Mouse (Mus musculus): ENCODE measurements at regions not wholly inside any gene's neighbourhood (a gene's known extent, or its start where the extent isn't known, plus 50 kb on each side); places are given as distances from the start of the nearest gene placed in this dataset.

DNA sequence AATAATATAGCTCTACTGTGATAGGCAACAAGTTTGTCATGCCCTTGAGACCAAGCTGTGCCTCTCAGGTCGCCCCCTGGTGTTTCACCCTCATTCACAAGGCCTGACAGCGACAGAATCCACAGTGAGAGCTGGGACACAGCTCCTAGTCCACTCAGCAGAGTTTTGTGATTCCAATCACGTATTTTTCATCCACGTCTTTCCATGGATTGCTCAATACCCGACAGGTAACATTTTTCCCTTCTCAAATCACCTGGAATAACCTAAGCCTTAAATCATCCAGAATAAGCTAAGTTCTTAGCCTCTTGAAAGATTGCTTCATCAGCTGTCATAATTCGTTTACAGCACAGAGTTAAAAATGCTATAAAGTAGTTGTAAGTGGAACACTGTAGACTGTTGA, 211.3 kb downstream of the Ccdc91 start:
- DNase-seq (ENCODE audit: low read depth, low spot score), result no peak

DNA sequence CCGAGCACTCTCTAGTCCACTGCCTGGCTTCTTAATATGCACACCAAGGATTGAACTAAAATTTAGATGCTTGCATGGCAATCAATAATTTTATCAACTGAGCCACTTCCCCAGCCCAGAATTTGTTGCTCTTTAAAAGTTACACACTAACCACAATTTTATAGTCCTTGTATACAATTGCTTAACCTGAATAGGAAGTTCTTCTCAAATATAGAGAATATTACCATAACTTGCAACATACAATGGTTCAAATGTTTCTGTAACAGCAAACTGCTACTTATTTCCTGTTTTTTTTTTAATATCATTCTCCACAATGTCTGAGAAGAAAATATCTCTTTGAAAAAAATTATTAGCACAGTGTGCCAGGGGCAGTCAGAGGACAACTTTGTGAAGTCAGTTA, 222.6 kb downstream of the Ccdc91 start:
- DNase-seq (ENCODE audit: low read depth, low spot score), result no peak

DNA sequence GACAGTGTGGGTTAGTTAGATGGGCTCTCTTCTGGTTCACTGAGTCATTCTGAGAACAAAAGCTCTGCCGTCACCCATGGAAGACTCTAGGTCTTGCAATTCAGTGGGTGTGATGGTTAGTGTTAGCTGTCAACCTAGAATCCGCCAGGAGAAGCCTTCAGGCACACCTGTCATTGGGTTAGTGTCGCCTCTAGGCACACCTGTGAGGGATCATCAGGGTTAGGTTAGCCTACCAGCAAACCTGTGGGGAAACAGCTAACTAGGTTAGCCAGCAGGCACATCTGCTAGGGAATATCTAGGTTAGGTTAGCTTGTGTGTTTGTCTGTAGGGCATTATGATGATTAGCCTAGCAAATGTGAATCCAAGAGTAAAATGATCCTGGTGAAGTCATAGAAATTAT, 223.8 kb downstream of the Ccdc91 start:
- no peak for DNase-seq (ENCODE audit: low read depth, low spot score)

DNA sequence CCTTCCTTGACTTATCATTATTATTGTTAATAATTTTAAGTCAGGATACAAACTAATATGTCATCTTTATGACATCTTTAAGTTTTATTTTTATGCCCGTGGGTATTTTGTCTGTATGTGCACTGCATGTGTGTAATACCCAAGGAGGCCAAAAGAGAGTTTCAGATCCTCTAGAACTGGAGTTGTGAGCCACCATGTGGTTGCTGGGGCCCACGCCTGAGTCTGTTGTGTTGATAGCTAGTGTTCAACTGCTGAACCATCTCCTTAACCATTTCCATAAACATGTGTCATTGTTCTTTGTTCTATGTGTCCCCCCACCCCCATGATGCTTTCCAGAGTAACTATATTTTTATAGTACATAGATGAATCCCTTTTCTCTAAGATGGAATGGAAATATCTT, 225.0 kb downstream of the Ccdc91 start:
- no peak for DNase-seq (ENCODE audit: low read depth, low spot score)

DNA sequence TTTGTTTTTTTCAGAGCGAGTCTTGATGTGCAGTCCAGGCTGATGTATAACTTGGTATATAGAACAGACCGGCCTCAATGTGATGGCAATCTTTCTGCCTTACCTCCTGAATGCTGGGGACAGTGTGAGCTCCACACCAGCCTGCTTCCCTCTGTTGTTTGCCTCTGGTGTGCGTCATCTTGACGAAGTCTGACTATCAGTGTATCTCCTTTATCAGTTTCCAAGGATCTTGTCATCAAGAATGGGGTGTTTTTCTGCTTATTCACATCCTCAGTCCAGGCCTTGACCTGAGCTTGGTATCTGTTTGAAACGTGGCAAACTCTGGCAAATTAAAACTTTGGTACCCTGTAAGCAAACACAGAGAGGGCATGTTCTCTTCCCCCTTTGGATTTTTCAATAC, 226.3 kb downstream of the Ccdc91 start:
- no peak for DNase-seq (ENCODE audit: low read depth, low spot score)

DNA sequence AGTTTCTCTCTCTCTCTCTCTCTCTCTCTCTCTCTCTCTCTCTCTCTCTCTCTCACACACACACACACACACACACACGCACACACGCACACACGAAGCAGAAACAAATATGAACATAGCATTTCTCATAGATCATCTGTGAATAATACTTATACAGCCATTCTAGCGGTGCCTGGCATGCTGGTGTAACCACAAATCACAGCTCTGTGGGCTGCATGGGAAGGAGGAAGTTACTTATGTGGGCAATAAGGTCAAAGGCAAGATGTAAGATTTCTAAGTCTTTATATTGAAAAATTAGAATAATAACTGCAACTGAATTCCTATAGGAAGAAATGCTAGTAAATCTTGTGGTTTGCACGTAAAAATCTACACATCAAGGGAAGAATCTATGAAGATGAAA, 228.7 kb downstream of the Ccdc91 start:
- no peak for DNase-seq (ENCODE audit: low read depth, low spot score)

DNA sequence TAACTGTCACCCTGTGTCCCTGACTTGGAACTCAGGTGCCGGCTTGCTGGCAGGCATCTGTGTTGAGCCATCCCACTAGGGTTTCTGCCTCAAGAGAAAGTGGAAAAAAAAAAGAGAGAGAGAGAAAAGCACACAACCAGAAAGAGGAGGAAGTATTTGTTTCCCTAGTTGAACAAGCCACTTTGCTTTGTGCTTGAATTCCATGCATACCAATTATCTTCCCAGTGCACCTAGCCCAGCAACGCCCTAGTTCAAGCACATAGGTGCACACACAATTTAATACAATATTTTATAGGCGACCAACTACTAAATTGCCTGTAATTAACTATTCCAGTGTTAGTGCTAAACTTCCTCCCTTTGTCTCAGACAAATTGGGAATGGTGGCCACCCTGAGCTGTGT, 230.3 kb downstream of the Ccdc91 start:
- no peak for DNase-seq (ENCODE audit: low read depth, low spot score)

DNA sequence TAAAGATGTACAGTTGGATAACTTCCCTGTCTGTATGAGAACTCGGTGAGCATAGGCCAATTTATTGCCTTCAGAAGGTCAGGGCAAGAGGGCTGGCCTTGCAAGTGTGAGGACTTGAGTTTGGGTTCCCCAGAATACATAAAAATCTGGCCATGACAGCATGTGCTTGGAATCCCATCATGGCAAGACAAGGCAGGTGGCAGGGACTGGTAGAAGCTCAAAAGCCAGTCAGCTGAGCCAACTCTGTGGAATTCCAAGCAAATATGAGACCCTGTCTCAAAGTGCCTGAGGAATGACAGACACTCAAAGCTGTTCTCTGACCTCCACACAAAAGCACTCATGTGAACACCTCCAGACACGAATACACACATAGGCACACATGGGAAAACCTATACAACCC, 231.1 kb downstream of the Ccdc91 start:
- no peak for DNase-seq (ENCODE audit: low read depth, low spot score)

DNA sequence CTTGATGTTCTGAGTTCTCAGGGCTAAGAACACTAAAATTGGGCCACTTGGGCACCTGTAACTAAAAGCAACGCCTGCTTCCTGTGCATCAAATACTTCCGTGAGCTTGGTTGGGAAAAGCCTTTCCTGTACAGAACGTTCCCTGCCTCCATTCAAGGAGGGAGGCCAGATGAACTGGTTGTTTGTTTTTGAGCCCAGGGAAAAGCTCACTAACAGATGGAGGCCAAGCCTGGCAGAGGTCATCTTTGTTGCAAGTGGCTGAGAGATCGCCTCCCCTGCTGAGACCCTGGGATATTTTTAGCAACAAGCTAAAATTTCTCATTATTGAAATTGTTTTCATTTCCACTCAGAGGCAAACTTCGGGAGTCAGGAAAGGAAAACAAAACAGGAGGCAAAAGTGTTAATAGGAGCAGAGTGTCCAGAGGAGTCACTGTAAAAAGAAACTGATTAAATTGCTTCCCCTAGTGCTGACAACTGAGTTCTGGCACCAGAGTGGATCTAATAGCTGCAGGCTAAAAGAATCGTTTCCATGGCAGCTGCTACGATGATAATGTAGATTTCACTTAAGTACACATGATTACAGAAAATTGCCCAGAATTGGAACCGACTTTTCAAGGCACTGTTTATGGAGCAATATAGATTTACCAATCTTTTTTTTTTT, 242.6 kb downstream of the Ccdc91 start:
- DNase-seq (ENCODE audit: low read depth, low spot score), result no peak

DNA sequence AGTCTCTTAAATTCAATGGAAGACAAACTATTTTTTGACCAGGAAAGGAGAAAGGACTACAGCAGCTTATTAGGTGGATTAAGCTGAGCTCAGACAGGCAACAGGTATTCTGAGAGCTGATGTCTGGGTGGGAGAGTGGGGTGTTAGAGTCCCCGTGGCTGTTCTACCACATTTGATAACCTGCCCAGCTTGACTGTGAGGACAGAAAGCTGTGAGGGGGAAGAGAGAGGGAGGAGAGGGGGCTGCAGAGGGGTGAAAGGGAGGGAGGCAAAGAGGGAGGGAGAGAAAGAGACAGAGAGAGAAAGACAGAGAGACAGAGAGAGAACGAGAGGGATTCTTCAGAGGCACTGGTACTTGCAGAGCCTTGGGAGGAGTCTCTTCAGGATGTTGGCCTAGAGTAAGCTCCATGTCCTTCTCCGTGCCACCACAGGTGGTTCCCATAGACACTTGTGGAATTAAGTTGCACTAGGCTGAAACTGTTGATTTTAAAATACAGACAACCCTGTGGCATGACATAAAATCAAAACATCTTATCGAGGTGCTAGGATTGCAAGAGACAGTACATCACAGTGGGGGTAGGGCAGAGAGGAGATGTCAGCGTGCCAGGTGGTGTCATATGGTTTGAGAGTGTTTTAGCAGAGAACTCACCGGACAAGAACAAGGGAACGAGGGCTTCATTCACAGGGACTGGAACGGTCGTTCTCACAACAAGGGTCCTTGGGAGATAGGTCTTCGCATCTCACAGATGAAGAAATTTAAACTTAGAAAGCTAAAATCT, 243.3 kb downstream of the Ccdc91 start:
- no peak for DNase-seq (ENCODE audit: low read depth, low spot score)

DNA sequence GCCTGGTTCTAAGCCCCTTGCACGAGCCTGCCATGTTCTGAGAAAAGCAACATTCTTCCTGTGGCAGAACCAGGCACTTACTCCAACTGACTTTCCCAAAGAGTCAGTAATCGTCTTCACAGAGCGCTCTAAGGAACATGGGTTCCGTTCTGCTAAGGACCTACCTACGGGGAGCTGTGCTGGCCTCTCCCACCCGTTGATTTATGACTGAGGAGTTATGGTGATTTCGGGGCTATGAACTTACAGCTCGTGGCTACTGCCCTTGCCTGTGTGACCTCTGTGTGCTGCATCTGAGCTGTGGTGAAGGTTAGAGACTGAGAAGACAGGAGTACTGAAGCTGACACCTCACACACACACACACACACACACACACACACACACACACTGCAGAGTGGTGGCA, 243.9 kb downstream of the Ccdc91 start:
- DNase-seq (ENCODE audit: low read depth, low spot score), result no peak

DNA sequence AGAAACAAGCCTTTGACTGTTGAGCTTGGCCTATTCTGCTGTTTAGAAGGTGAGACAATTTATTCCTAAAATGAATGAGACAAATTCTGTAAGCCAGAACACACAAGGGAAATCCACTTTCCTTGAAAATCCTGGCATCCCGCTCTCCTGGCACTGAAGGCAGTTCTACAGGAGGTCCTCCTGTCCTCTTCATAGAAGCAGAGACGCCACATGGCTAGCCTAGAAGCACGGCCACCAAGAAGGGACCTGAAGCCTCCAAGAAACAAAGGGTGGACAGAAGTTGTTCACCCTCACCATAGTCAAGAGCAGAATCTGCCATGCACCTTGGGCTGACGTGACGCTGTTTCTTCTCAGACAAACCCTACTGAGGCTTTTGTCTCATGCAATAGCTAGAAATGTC, 247.7 kb downstream of the Ccdc91 start:
- DNase-seq (ENCODE audit: low read depth, low spot score), result no peak

DNA sequence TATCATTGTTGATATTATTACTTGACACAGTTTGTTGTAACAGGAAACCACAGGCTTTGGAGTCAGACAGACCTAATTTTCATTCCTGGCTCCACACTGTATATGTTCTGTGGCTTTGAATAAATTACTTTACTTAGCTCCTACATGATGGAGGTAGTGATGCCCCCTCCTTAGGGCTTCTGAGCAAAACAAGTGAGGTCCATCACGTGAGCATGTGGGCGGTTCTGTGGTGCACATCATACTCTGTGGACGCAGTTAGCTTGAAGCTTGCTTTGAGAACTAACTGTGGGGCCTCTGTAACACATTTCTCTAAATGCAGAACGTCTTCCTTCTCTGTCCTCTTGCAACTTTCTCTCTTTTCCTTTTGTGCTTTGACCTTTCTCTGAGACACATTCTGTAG, 251.4 kb downstream of the Ccdc91 start:
- no peak for DNase-seq (ENCODE audit: low read depth, low spot score)

DNA sequence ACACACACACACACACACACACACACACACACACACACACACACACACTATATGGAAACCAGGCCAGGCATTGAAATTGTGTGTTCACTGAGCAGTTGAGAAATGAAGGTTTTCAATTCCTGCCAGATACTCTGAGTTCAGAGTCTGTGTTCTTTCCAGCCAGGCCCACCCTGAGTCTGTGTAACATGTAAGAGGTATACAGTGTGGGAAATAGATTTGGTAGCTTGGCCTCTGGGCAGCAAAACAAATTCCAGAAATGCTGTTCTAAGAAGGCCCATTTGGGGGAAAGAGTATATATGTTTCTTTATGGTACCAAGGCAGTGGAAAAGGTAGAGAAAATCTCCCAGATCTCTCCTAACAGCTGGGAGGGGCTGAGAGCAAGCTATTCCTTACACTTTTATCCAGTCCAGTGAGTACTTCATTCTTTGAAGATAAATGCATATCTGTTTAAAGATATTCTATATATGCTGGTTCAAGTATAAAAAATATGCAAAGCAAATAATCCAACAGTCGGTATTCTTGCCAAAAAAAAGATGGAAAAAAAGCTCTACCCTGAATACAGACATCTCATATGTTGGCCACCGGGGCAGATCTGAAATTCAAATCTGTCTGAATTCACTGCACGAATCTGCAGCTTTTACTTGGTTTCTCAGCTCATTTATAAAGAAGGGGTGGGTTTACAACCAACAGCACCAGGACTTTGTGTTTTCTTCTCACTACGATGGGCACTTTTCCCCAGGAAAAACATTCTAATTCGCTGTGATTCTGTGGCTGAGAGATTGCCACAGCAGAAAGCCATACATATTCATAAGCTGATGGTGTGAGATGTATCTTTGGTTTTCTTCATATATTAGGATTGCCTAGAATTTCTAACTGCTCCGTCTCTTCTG, 252.3 kb downstream of the Ccdc91 start:
- DNase-seq (ENCODE audit: low read depth, low spot score), result no peak

DNA sequence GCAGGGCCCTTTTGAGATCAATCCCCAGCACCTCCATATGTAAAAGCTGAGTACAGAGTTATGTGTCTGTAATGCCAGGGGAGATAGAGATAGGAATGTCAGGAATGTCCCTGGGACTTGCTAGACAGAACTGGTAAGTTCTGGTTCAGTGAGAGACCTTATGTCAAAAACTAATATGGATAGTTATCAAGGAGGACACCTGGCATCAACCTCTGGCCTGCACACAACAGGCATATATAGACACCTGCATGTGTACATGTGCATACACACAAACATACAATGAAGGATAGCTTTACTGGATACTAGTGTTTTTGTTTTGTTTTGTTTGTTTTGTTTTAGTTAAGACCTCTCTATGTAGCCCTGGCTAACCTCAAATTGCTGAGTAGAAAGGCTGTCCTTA, 254.1 kb downstream of the Ccdc91 start:
- DNase-seq (ENCODE audit: low read depth, low spot score), result no peak

DNA sequence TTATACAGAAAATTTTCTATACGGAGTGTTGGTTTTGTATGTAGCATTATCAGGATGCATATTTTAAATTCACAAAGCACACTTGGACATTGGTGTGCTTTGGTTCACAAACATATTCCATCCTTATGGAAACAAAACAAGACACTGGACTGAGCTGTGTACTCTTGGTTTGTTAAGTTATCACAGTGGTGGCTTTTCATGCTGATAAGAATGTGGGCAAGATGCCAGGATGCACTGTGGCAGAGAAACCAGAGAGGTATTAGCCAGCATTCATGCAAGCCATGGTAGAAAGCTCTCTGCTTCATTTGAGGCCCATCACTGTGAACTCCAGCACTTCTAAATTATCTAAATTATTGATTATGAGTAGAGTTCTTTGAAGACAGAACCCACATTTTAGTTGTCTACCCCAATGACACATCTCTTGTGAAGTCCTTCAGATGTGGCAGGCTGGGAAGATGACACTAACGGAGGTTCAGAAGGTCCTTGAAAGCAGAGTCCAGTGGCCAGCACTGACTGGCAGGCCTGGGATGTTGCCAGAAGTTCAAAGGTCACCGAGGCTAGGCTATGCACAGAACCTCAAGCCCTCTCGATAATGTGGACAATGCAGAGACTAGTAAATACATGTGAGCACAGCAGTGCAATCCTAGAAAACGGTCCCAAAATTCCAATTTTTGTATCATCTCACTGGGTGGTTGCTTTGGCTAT, 263.1 kb downstream of the Ccdc91 start:
- no peak for DNase-seq (ENCODE audit: low read depth, low spot score)

DNA sequence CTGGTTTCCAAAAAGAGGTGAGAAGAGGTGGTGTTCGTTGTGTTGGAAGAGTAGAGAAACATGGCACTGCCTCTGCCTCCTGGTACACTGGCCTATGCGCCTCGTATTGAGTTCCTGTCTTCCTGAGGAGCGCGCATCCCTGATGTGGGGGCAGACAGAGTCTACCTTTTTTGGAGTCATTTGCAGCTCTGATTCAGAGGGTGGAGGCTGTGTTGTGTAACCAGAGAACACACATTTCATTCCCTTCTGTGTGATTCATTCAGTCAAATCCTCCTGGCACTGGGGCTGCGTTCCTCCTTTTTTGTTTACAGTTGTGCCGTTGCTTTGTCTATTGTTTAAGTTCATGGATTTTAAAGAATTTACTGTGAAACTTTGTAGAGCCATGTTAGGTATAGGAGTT, 265.8 kb downstream of the Ccdc91 start:
- no peak for DNase-seq (ENCODE audit: low read depth, low spot score)

DNA sequence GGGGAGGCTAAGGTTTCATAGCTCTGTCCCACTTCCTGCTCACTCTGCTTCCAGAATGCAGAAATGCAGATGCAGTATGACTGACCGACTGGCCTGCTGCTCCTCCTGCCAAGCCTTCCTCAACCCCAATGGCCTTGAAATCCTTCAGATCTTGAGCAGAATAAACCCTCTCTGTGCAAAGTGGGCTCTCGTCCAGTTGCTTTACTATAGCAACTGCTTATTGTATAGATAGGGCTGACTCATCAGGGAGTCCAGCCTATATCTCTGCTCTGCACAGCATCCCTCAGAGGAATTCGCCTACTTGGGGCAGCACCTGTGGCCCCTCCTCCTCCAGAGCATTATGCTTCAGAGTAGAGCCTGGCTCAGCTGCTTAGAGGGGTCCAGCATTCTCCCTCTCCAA, 268.5 kb downstream of the Ccdc91 start:
- DNase-seq (ENCODE audit: low read depth, low spot score), result no peak

DNA sequence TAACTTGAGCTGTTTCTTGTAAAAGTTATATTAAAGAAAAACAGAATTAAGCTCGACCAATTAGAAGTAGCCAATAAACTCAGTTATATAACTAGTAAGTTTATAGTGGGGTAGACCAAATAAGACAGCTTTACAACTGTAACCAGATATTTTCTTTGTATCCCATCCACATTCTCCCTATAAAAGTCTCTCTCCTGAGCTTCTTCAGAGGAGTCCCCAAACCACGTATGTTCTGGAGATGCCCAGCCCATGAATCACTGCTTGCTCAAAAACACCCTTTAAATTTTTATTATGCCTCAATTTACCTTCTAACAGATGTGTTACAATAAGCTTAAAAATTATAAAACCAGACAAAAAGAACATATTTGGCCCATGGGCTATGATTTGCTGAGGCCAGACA, 270.1 kb downstream of the Ccdc91 start:
- no peak for DNase-seq (ENCODE audit: low read depth, low spot score)

DNA sequence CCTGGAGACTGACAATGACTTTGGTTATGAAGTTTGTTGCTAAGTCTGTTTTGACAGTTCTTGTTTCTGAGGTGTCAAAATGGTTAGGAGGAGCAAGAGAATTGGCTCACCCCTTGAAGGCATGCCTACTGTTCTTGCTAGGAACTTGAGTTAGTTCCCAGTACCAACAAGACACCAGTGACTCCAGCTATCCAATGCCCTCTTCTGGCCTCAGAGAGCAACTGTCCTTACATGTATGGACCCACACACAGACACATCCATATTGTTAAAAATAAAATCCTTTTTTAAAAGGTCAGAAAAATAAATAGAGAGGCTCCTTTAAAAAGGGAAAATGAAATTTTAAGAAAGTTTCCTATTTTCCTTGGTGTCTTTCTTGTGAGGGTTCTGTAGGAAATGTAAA, 272.3 kb downstream of the Ccdc91 start:
- DNase-seq (ENCODE audit: low read depth, low spot score), result no peak

DNA sequence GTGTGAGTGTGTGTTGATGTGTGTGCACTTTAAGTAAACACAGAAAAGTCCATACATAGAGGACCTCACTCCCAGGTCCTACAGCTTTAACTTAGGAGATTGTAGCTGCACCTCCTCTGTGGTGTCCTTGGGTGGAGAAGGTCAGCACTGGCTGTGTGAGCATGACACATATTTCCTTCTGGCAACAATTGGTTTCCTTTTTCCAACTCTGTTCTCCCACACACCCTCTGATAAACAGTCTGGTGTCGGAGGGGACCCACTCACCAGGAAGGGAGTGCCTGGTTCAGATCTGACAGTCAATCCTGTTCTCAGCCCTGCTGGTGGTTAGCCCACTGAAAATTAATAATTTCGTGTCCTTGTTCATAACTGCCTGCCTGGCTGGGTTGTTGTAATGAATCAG, 276.7 kb downstream of the Ccdc91 start:
- DNase-seq (ENCODE audit: low read depth, low spot score), result no peak

DNA sequence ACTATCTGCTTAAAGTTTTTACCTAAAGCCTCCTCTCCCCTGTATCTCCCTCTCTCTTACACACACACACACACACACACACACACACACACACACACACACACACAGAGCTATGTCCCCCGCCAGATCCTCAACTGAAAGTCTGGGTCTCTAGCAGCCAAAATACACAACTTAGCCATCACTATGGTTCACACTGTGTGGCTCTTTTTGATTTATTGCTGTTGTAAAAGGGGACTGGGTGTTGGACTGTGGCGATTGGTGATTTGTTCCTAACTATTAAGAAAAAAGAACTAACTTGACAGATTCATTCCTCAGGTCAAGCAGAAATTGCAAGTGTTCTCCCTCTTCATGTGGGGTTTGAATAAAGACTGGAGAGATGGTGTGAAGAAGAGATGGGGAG, 278.2 kb downstream of the Ccdc91 start:
- no peak for DNase-seq (ENCODE audit: low read depth, low spot score)
